Mouse (Mus musculus) heart, adult 10 weeks (tissue): ENCODE data around the gene Map3k4. TPM values are rescaled to one million over a fixed set of nuclear protein-coding genes. Genes with fewer than 3 reads are reported as not detected.

ENCODE experiments used
- polyA plus RNA-seq: library from polyadenylated mRNA; stranded (reverse); fragments of 350-450 nt; fragmentation: Illumina TruSeq; extraction: RNeasy Lipid Tissue Mini Kit (QIAGEN cat#74804); gene quantifications from one replicate; pipeline ENCODE4 v1.2.3, GENCODE M21; 2014; ENCODE audit warnings: low read depth, low replicate concordance

Gene Map3k4
- polyA plus RNA-seq: 28.8 TPM

GRCm38 (mm10) chr17:12318663-12319201, at the start of gene Map3k4:
Gene Map3k4 (minus strand): TSS chr17:12318796.

Other genes with a start within 250 kb of the Map3k4 start
- gene Agpat4, start 200.1 kb downstream of the Map3k4 start, polyA plus RNA-seq: 3.3 TPM
- 0.21 TPM for gene Plg, start 59.8 kb upstream of the Map3k4 start, polyA plus RNA-seq
- gene Slc22a3, start 188.9 kb upstream of the Map3k4 start, polyA plus RNA-seq: 5.2 TPM